Mouse (Mus musculus): ENCODE data around the gene Olfr1290. TPM values are rescaled to one million over a fixed set of nuclear protein-coding genes. Genes with fewer than 3 reads are reported as not detected.

Gene Olfr1290
- polyA plus RNA-seq (2015; fragmentation: Nextera tagmentation; extraction: Ambion mirVana): not detected in 2 replicates

DNA sequence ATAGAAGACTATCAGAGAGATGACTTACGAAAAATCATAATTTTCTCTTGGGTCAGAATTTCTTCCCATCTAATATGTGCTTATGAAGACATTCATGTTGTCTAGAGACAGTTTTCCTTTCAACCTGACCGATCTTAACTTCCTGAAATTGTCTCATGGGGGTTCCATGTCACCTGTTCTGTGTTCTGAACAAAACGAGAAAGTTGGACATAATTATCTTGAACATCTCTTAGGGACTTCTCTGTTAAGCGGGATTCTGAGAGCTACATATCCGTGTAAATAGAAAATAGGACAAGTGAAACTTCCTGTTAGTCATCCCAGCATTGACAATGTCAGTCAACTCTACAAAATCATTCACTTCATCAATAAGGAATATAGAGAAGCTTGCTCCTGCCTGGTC, at the start of gene Olfr1290:
Olfr1290 (minus strand) TSS at position 101 of the 400 bp plus-strand sequence.
- Histone ChIP-seq H3K36me3 (ENCODE audit: control insufficient read depth, insufficient read depth, low read length) (no peaks in the 10 kb centered on the region), H3K27me3 (ENCODE audit: control insufficient read depth, insufficient read depth, low read length) (no peaks in the 10 kb centered on the region), H3K4me3 (replicated peaks; ENCODE audit: low read length) (no peak within 1 kb of the TSS), H3K9me3 (replicated peaks; ENCODE audit: control insufficient read depth, low read length) (no peaks in the 10 kb centered on the region), H3K4me1 (ENCODE audit: control insufficient read depth, insufficient read depth, low read length) (no peaks in the 10 kb centered on the region), H3K27ac (ENCODE audit: low read length) (no peak within 1 kb of the TSS), H3K9ac (ENCODE audit: low read length) (no peak within 1 kb of the TSS), H3K4me2 (ENCODE audit: low read depth, low read length) (no peak within 1 kb of the TSS)
- ATAC-seq (ENCODE audit: insufficient read depth, low FRiP score): no peak
- WGBS: 72% methylated on average over 5 of the region's 5 CpGs

GRCm38 (mm10) chr2:111540191-111540590, 46.6 kb upstream of the Olfr1290 start, which contains the start of gene Olfr1294:
Gene Olfr1294, minus strand, starts transcription at chr2:111540291.
- H3K9me3 ChIP-seq (replicated peaks; ENCODE audit: control insufficient read depth, low read length): no peaks in the 10 kb centered on the region
- 48% methylated on average over 1 of the region's 1 CpGs for WGBS

GRCm38 (mm10) chr2:111524903-111525302, 31.3 kb upstream of the Olfr1290 start, which contains the start of gene Olfr1293-ps:
Gene Olfr1293-ps, plus strand, starts transcription at chr2:111525203.
- H3K4me2 ChIP-seq (ENCODE audit: low read depth, low read length): no peak within 1 kb of the TSS
- 75% methylated on average over 1 of the region's 1 CpGs for WGBS
- no peak for ATAC-seq (ENCODE audit: insufficient read depth, low FRiP score)

More at GRCm38 (mm10) chr2:111540191-111540590, 46.6 kb upstream of the Olfr1290 start, which contains the start of gene Olfr1294:
- ATAC-seq (ENCODE audit: insufficient read depth, low FRiP score): no peak
- Histone ChIP-seq H3K4me1 (ENCODE audit: control insufficient read depth, insufficient read depth, low read length) (no peaks in the 10 kb centered on the region), H3K36me3 (ENCODE audit: control insufficient read depth, insufficient read depth, low read length) (no peaks in the 10 kb centered on the region), H3K4me2 (ENCODE audit: low read depth, low read length) (no peak within 1 kb of the TSS), H3K27me3 (ENCODE audit: control insufficient read depth, insufficient read depth, low read length) (no peaks in the 10 kb centered on the region), H3K4me3 (replicated peaks; ENCODE audit: low read length) (no peak within 1 kb of the TSS), H3K27ac (ENCODE audit: low read length) (no peak within 1 kb of the TSS), H3K9ac (ENCODE audit: low read length) (no peak within 1 kb of the TSS)

DNA sequence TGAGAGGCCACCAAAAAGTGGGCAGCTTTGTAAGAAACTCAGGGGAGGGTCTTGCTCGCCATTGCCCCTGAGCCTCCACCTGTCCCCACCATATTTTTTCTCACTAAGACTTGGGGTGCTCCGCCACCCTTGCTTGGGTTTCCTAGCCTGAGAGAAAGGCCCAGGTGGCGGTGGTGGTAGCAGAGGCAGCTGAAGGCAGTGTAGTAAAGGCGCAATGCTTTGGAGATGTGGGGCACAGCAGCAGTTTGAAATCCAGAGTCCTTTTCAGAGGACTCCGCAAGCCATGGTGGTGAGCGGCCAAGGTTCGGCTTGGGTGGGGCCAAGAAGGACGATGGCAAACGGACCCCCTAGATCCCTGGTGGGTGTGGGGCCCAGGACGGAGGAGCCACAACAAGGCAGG, 23.8 kb upstream of the Olfr1290 start:
- no peak for ATAC-seq (ENCODE audit: insufficient read depth, low FRiP score)
- WGBS: 85% methylated on average over 10 of the region's 10 CpGs
- Histone ChIP-seq H3K4me1 (ENCODE audit: control insufficient read depth, insufficient read depth, low read length) (no peaks in the 10 kb centered on the region), H3K27ac (ENCODE audit: low read length) (no peak overlapping the region), H3K27me3 (ENCODE audit: control insufficient read depth, insufficient read depth, low read length) (no peaks in the 10 kb centered on the region), H3K9ac (ENCODE audit: low read length) (no peak overlapping the region), H3K36me3 (ENCODE audit: control insufficient read depth, insufficient read depth, low read length) (no peaks in the 10 kb centered on the region), H3K9me3 (replicated peaks; ENCODE audit: control insufficient read depth, low read length) (no peaks in the 10 kb centered on the region), H3K4me3 (replicated peaks; ENCODE audit: low read length) (no peak overlapping the region), H3K4me2 (ENCODE audit: low read depth, low read length) (no peak overlapping the region)

More at GRCm38 (mm10) chr2:111524903-111525302, 31.3 kb upstream of the Olfr1290 start, which contains the start of gene Olfr1293-ps:
- H3K9ac ChIP-seq (ENCODE audit: low read length): no peak within 1 kb of the TSS
- H3K36me3 ChIP-seq (ENCODE audit: control insufficient read depth, insufficient read depth, low read length): no peaks in the 10 kb centered on the region
- H3K27me3 ChIP-seq (ENCODE audit: control insufficient read depth, insufficient read depth, low read length): no peaks in the 10 kb centered on the region
- H3K9me3 ChIP-seq (replicated peaks; ENCODE audit: control insufficient read depth, low read length): no peaks in the 10 kb centered on the region
- H3K4me3 ChIP-seq (replicated peaks; ENCODE audit: low read length): no peak within 1 kb of the TSS
- H3K4me1 ChIP-seq (ENCODE audit: control insufficient read depth, insufficient read depth, low read length): no peaks in the 10 kb centered on the region
- H3K27ac ChIP-seq (ENCODE audit: low read length): no peak within 1 kb of the TSS

GRCm38 (mm10) chr2:111496880-111497279, 3.3 kb upstream of the Olfr1290 start, which contains the start of gene Olfr1291-ps1:
Gene Olfr1291-ps1, plus strand, starts transcription at chr2:111497180.
- Histone ChIP-seq H3K27ac (ENCODE audit: low read length) (no peak within 1 kb of the TSS), H3K27me3 (ENCODE audit: control insufficient read depth, insufficient read depth, low read length) (no peaks in the 10 kb centered on the region), H3K4me3 (replicated peaks; ENCODE audit: low read length) (no peak within 1 kb of the TSS), H3K4me2 (ENCODE audit: low read depth, low read length) (no peak within 1 kb of the TSS), H3K9me3 (replicated peaks; ENCODE audit: control insufficient read depth, low read length) (no peaks in the 10 kb centered on the region), H3K36me3 (ENCODE audit: control insufficient read depth, insufficient read depth, low read length) (no peaks in the 10 kb centered on the region), H3K9ac (ENCODE audit: low read length) (no peak within 1 kb of the TSS), H3K4me1 (ENCODE audit: control insufficient read depth, insufficient read depth, low read length) (no peaks in the 10 kb centered on the region)
- no peak for ATAC-seq (ENCODE audit: insufficient read depth, low FRiP score)
- WGBS: 87% methylated on average over 3 of the region's 3 CpGs

- no peak within 1 kb of the TSS for H3K27ac ChIP-seq (ENCODE audit: low read length)
- no peak for ATAC-seq (ENCODE audit: insufficient read depth, low FRiP score)
- H3K9me3 ChIP-seq (replicated peaks; ENCODE audit: control insufficient read depth, low read length): no peaks in the 10 kb centered on the region
- no peaks in the 10 kb centered on the region for H3K27me3 ChIP-seq (ENCODE audit: control insufficient read depth, insufficient read depth, low read length)
- WGBS: 80% methylated on average over 1 of the region's 1 CpGs
- H3K9ac ChIP-seq (ENCODE audit: low read length): no peak within 1 kb of the TSS
- no peak within 1 kb of the TSS for H3K4me2 ChIP-seq (ENCODE audit: low read depth, low read length)
- H3K4me1 ChIP-seq (ENCODE audit: control insufficient read depth, insufficient read depth, low read length): no peaks in the 10 kb centered on the region
- no peak within 1 kb of the TSS for H3K4me3 ChIP-seq (replicated peaks; ENCODE audit: low read length)
- no peaks in the 10 kb centered on the region for H3K36me3 ChIP-seq (ENCODE audit: control insufficient read depth, insufficient read depth, low read length)
These were observed 13.1 kb downstream of the Olfr1290 start, which contains the start of gene Olfr1289 for GRCm38 (mm10) chr2:111480519-111480918. Gene Olfr1289, plus strand, starts transcription at chr2:111480819.

DNA sequence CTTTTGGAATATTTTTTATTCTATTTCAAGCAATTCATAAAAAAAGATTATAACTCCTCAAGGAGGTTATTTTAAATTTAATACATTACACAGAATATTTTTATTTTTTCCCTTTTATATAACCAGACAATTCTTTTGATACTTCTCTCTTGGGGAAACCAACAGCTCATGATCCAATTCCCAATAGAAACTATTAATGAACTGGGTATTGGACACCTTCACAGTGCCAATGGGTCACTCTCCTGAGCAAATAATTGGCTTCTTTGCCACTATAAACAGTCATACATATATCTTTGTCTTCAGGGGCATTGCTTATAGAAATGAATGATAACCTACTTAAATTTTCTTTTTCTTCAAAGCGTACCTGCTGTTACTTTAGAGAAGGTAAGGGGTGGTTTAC, 19.8 kb downstream of the Olfr1290 start, which contains the start of gene Olfr1288:
Olfr1288 (plus strand) TSS at position 301 of the 400 bp plus-strand sequence.
- Histone ChIP-seq H3K4me3 (replicated peaks; ENCODE audit: low read length) (no peak within 1 kb of the TSS), H3K9me3 (replicated peaks; ENCODE audit: control insufficient read depth, low read length) (no peaks in the 10 kb centered on the region), H3K9ac (ENCODE audit: low read length) (no peak within 1 kb of the TSS), H3K27me3 (ENCODE audit: control insufficient read depth, insufficient read depth, low read length) (no peaks in the 10 kb centered on the region), H3K4me1 (ENCODE audit: control insufficient read depth, insufficient read depth, low read length) (no peaks in the 10 kb centered on the region), H3K27ac (ENCODE audit: low read length) (no peak within 1 kb of the TSS), H3K4me2 (ENCODE audit: low read depth, low read length) (no peak within 1 kb of the TSS), H3K36me3 (ENCODE audit: control insufficient read depth, insufficient read depth, low read length) (no peaks in the 10 kb centered on the region)
- ATAC-seq (ENCODE audit: insufficient read depth, low FRiP score): no peak
- 93% methylated on average over 1 of the region's 1 CpGs for WGBS

DNA sequence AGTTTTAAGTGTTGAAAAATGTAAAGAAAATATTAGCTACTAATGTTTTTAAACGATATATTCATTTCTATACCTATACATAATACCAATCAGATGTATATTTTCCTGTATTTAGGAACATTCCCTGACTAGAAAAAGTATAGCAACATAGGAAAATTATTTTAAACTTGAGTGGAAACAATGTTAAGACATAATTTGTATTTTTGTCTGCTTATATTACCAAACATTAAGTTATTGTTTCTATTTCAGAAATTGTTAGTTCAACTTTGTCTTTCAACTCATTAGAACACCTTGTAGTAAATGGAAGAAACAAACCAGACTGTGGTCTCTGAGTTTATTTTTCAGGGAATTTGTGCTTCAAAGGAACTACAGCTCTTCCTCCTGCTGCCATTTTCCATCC, 44.8 kb downstream of the Olfr1290 start, which contains the start of gene Olfr1287:
Olfr1287 (plus strand) TSS at position 301 of the 400 bp plus-strand sequence.
- Histone ChIP-seq H3K9ac (ENCODE audit: low read length) (no peak within 1 kb of the TSS), H3K36me3 (ENCODE audit: control insufficient read depth, insufficient read depth, low read length) (no peaks in the 10 kb centered on the region), H3K4me1 (ENCODE audit: control insufficient read depth, insufficient read depth, low read length) (no peaks in the 10 kb centered on the region), H3K4me2 (ENCODE audit: low read depth, low read length) (no peak within 1 kb of the TSS), H3K27ac (ENCODE audit: low read length) (no peak within 1 kb of the TSS), H3K4me3 (replicated peaks; ENCODE audit: low read length) (no peak within 1 kb of the TSS), H3K9me3 (replicated peaks; ENCODE audit: control insufficient read depth, low read length) (no peaks in the 10 kb centered on the region), H3K27me3 (ENCODE audit: control insufficient read depth, insufficient read depth, low read length) (no peaks in the 10 kb centered on the region)
- WGBS: 71% methylated on average over 1 of the region's 1 CpGs
- ATAC-seq (ENCODE audit: insufficient read depth, low FRiP score): no peak

All from stomach, embryonic 16.5 days (tissue).